Mouse (Mus musculus) MEL (cell line): ENCODE results near the gene Pip5k1c. TPM values are rescaled to one million over a fixed set of nuclear protein-coding genes. Genes with fewer than 3 reads are reported as not detected.

ENCODE experiments used
- DNase-seq: peaks from one replicate; pipeline ENCODE4 v3.0.0; 2011; ENCODE audit warnings: low read depth, low spot score
- H3K27ac ChIP-seq: 2 replicates; pipeline ENCODE4 v1.5.1; 2012; ENCODE audit warnings: low read depth, mild to moderate bottlenecking, control low read depth, low read length, moderate library complexity; ENCODE audit not compliant: control insufficient read depth
- H3K27me3 ChIP-seq, 2 experiments: fragments of 150-350 bp in 1 of 2; sonication (generic) in 1 of 2; 2 replicates each; pipeline ENCODE4 v1.6.1; 2012; ENCODE audit warnings: low read length in 2 of 2, mild to moderate bottlenecking in 2 of 2, improper control_type of control experiment in 1 of 2, moderate library complexity in 1 of 2; ENCODE audit not compliant: insufficient read depth in 2 of 2, control insufficient read depth in 1 of 2
- H3K36me3 ChIP-seq, 2 experiments: 2 replicates each; pipeline ENCODE4 v1.6.1; 2012 to 2014; ENCODE audit warnings: low read length in 2 of 2, improper control_type of control experiment in 1 of 2, inconsistent platforms in 1 of 2, mild to moderate bottlenecking in 1 of 2; ENCODE audit not compliant: insufficient read depth in 2 of 2, control insufficient read depth in 1 of 2
- H3K4me1 ChIP-seq, 2 experiments: fragments of 150-350 bp in 1 of 2; sonication (generic) in 1 of 2; 2 replicates each; pipeline ENCODE4 v1.6.1; 2012; ENCODE audit warnings: low read length in 2 of 2, improper control_type of control experiment in 1 of 2, mild to moderate bottlenecking in 1 of 2; ENCODE audit not compliant: insufficient read depth in 2 of 2, control insufficient read depth in 1 of 2
- H3K4me3 ChIP-seq, 2 experiments: fragments of 150-350 bp in 1 of 2; sonication (generic) in 1 of 2; 2 replicates each; pipeline ENCODE4 v1.5.1; 2012; ENCODE audit warnings: low read depth in 2 of 2, low read length in 2 of 2, mild to moderate bottlenecking in 2 of 2, moderate library complexity in 2 of 2, control low read depth in 1 of 2, improper control_type of control experiment in 1 of 2; ENCODE audit not compliant: control insufficient read depth in 1 of 2, insufficient read depth in 1 of 2
- H3K79me2 ChIP-seq: 2 replicates; pipeline ENCODE4 v1.6.1; 2012; ENCODE audit warnings: mild to moderate bottlenecking, low read length, moderate library complexity; ENCODE audit not compliant: control insufficient read depth, poor library complexity, insufficient read depth
- H3K9ac ChIP-seq: 2 replicates; pipeline ENCODE4 v1.6.1; 2012; ENCODE audit warnings: low read depth, mild to moderate bottlenecking, control low read depth, low read length, moderate library complexity; ENCODE audit not compliant: control insufficient read depth, poor library complexity, severe bottlenecking
- H3K9me3 ChIP-seq: fragments of 150-350 bp; sonication (generic); replicated peaks from 2 replicates; pipeline ENCODE4 v1.6.1; 2012; ENCODE audit warnings: mild to moderate bottlenecking, low read length, improper control_type of control experiment, moderate library complexity; ENCODE audit not compliant: insufficient read depth
- CHD1 ChIP-seq: IDR thresholded peaks from 2 replicates; pipeline ENCODE4 v1.6.1; 2012; ENCODE audit warnings: low read depth, mild to moderate bottlenecking, inconsistent platforms, low read length, improper control_type of control experiment
- CTCF ChIP-seq, 3 experiments: IDR thresholded peaks in 2 of 3; conservative IDR thresholded peaks in 1 of 3; 2 replicates each; pipeline ENCODE4 v1.5.1; 2011 to 2012; ENCODE audit warnings: low read length in 3 of 3, low read depth in 2 of 3, mild to moderate bottlenecking in 2 of 3, improper control_type of control experiment in 1 of 3, inconsistent platforms in 1 of 3, mixed read lengths in 1 of 3, moderate library complexity in 1 of 3; ENCODE audit not compliant: control insufficient read depth in 1 of 3, insufficient read depth in 1 of 3, poor library complexity in 1 of 3, severe bottlenecking in 1 of 3
- E2F4 ChIP-seq: IDR thresholded peaks from 2 replicates; pipeline ENCODE4 v1.6.1; 2011; ENCODE audit warnings: low read depth, low read length, improper control_type of control experiment, borderline replicate concordance
- ELF1 ChIP-seq: IDR thresholded peaks from 2 replicates; pipeline ENCODE4 v1.6.1; 2014; ENCODE audit warnings: low read depth, mild to moderate bottlenecking, inconsistent platforms, low read length, improper control_type of control experiment, moderate library complexity
- EP300 ChIP-seq, 2 experiments: IDR thresholded peaks; 2 replicates each; pipeline ENCODE4 v1.6.1; 2011; ENCODE audit warnings: improper control_type of control experiment in 2 of 2, low read length in 2 of 2, low read depth in 1 of 2, mild to moderate bottlenecking in 1 of 2
- GATA1 ChIP-seq: IDR thresholded peaks from 2 replicates; pipeline ENCODE4 v1.6.1; 2011; ENCODE audit warnings: low read depth, low read length, improper control_type of control experiment
- JUND ChIP-seq: IDR thresholded peaks from 2 replicates; pipeline ENCODE4 v1.6.1; 2011; ENCODE audit warnings: low read depth, mild to moderate bottlenecking, improper control_type of control experiment, low read length
- KAT2A ChIP-seq: conservative IDR thresholded peaks from 2 replicates; pipeline ENCODE4 v1.6.1; 2012; ENCODE audit warnings: low read depth, low read length, improper control_type of control experiment, inconsistent platforms
- MAZ ChIP-seq: IDR thresholded peaks from 2 replicates; pipeline ENCODE4 v1.6.1; 2012; ENCODE audit warnings: low read depth, mild to moderate bottlenecking, inconsistent platforms, low read length, improper control_type of control experiment
- MEF2A ChIP-seq: IDR thresholded peaks from 2 replicates; pipeline ENCODE4 v1.6.1; 2014; ENCODE audit warnings: low read depth, mild to moderate bottlenecking, inconsistent platforms, low read length, improper control_type of control experiment; ENCODE audit not compliant: poor library complexity, insufficient replicate concordance, severe bottlenecking; ENCODE audit errors: extremely low read depth
- MXI1 ChIP-seq: IDR thresholded peaks from 2 replicates; pipeline ENCODE4 v1.6.1; 2011; ENCODE audit warnings: mild to moderate bottlenecking, low read depth, low read length, improper control_type of control experiment
- MYC ChIP-seq: IDR thresholded peaks from 2 replicates; pipeline ENCODE4 v1.6.1; 2011; ENCODE audit warnings: low read depth, mild to moderate bottlenecking, low read length, improper control_type of control experiment, moderate library complexity
- NRF1 ChIP-seq: IDR thresholded peaks from 2 replicates; pipeline ENCODE4 v1.6.1; 2014; ENCODE audit warnings: low read depth, mild to moderate bottlenecking, inconsistent platforms, low read length, improper control_type of control experiment, moderate library complexity; ENCODE audit not compliant: poor library complexity, insufficient read depth, severe bottlenecking
- POLR2AphosphoS2 ChIP-seq: IDR thresholded peaks from 2 replicates; pipeline ENCODE4 v1.6.1; 2011; ENCODE audit warnings: low read length, improper control_type of control experiment
- TBP ChIP-seq: IDR thresholded peaks from 2 replicates; pipeline ENCODE4 v1.8.0; 2011; ENCODE audit warnings: low read depth, low read length, improper control_type of control experiment
- UBTF ChIP-seq: IDR thresholded peaks from 2 replicates; pipeline ENCODE4 v1.6.1; 2012; ENCODE audit warnings: low read depth, mild to moderate bottlenecking, inconsistent platforms, low read length, improper control_type of control experiment, moderate library complexity, borderline replicate concordance; ENCODE audit not compliant: insufficient read depth
- USF2 ChIP-seq, 2 experiments: IDR thresholded peaks; 2 replicates each; pipeline ENCODE4 v1.6.1; 2011 to 2012; ENCODE audit warnings: improper control_type of control experiment in 2 of 2, low read length in 2 of 2, borderline replicate concordance in 1 of 2, inconsistent platforms in 1 of 2, low read depth in 1 of 2, mild to moderate bottlenecking in 1 of 2; ENCODE audit not compliant: insufficient read depth in 1 of 2
- ZMIZ1 ChIP-seq: IDR thresholded peaks from 2 replicates; pipeline ENCODE4 v1.6.1; 2012; ENCODE audit warnings: low read depth, mild to moderate bottlenecking, inconsistent platforms, low read length, improper control_type of control experiment, moderate library complexity
- ZNF384 ChIP-seq: IDR thresholded peaks from 2 replicates; pipeline ENCODE4 v1.6.1; 2012; ENCODE audit warnings: low read depth, mild to moderate bottlenecking, inconsistent platforms, low read length, improper control_type of control experiment
- polyA plus RNA-seq, 2 experiments: library from polyadenylated mRNA; stranded (reverse) in 1 of 2; unstranded in 1 of 2; fragments of >175 nt in 1 of 2; fragments of >200 nt in 1 of 2; gene quantifications; 2 replicates each; pipeline versions ENCODE4 v1.2.1 to v1.2.4; 2012; ENCODE audit warnings: low replicate concordance in 2 of 2, low read depth in 1 of 2; ENCODE audit not compliant: insufficient read length in 2 of 2, insufficient read depth in 1 of 2, missing spikeins in 1 of 2
- total RNA-seq: library from RNA; depleted of rRNA; stranded (reverse); fragments of 300-350 nt; gene quantifications from 2 replicates; pipeline ENCODE4 v1.2.3, GENCODE M21; 2012

The Pip5k1c gene
- total and polyA plus RNA-seq, 3 experiments: 14.4 to 40.5 TPM; not detected in 1

DNA sequence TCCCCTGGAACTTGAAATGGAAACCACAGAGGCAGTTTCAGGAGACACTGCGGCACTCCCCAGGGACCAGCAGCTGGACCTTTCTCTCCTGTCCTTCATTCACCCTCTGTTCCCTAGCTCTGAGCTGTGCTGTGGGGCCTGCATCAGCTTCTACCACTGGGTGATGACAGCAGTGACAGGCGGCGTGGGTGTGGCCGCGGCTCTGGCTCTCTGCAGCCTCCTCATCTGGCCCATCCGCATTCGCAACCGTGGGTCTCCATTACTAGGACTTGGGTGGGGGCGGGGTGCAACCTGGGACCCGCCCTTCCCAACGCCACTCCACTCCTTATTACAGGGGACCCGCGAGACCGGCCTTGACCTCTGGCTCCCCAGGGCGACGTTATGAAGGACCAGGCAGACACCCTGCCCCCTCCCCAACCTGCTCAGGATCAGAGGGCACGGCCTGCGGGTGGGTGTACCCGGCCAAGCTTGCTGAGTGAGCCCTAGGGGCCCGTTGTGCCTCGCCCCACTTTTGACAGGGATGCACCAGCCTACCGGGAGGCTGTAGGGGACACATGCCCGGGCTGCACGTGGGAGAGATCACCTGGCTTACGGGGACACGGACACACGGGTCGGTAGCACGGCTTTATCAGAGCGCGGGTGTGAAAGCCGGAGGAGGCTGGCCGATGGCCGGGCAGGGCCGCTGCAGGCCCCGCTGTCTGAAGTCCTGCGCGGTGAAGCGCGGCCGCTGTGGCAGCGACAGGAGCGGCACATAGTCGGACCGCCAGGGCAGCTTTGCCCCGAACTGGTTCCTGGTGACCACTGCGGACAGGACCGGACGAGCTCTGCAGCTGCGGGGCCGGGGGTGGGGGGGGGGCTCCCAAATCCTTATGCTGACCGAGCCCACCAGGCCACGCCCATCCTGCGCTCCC, 70.9 kb downstream of the Pip5k1c start:
- no peak for DNase-seq
- no peak for TF ChIP-seq MXI1
- no peak for TF ChIP-seq CTCF (IDR thresholded peaks at IDR 0.05 in 2 of 3, conservative IDR thresholded peaks at IDR 0.05 in 1 of 3; ENCODE audit: control insufficient read depth in 1 of 3, insufficient read depth in 1 of 3, low read depth in 2 of 3, low read length in 3 of 3, poor library complexity in 1 of 3, severe bottlenecking in 1 of 3)
- no peak for TF ChIP-seq KAT2A
- no peak for TF ChIP-seq GATA1
- no peak for TF ChIP-seq MEF2A
- no peak for TF ChIP-seq POLR2AphosphoS2
- no peak for TF ChIP-seq MYC
- no peak for TF ChIP-seq NRF1
- no peak for TF ChIP-seq E2F4
- TF ChIP-seq CHD1: no peak
- no peak for TF ChIP-seq EP300 (IDR thresholded peaks at IDR 0.05; ENCODE audit: low read depth in 1 of 2, low read length in 2 of 2)
- TF ChIP-seq ELF1: no peak
- no peak for TF ChIP-seq ZMIZ1
- Histone ChIP-seq H3K79me2 (peaks cover 12% of the 10 kb centered on the region), H3K27me3 (no peaks in the 10 kb centered on the region), H3K4me3 (no peak overlapping the region), H3K36me3 (peaks cover 0 to 4% of the 10 kb centered on the region in 2 experiments; a peak in 2 of 4 replicates), H3K4me1 (peaks cover 0 to 11% of the 10 kb centered on the region in 2 experiments; a peak in 2 of 4 replicates), H3K27ac (no peak overlapping the region), H3K9ac (no peak overlapping the region), H3K9me3 (no peaks in the 10 kb centered on the region)

DNA sequence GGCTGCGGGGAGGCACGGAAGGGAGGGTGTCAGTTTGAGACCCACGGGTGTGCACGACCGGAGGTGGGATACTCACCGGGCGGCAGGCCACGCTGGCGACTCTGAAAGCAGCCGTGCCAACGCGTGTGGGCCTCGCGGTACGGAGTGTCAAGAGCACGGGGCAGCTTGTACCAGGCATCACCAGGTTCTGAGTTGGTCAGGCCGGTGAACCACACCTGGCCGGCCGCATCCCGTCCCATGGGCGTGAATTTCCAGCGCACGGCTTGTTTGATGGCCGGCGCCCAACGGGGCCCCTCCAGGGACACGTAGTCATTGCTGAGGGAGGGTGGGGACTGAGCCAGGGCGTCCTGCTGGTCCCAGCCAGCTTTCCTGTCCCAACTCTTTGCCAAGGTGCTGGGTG, 71.9 kb downstream of the Pip5k1c start:
- no peak for TF ChIP-seq ZNF384
- no peak for TF ChIP-seq MAZ
- TF ChIP-seq UBTF: no peak
- no peak for TF ChIP-seq JUND
- TF ChIP-seq TBP: no peak
- TF ChIP-seq USF2 (IDR thresholded peaks at IDR 0.05; ENCODE audit: borderline replicate concordance in 1 of 2, insufficient read depth in 1 of 2, low read depth in 1 of 2, low read length in 2 of 2): no peak
- no peak for TF ChIP-seq E2F4
- Histone ChIP-seq H3K9ac (no peak overlapping the region), H3K79me2 (peaks cover 3% of the 10 kb centered on the region; the same call in 1 of the 2 replicates), H3K4me1 (peaks cover 0 to 5% of the 10 kb centered on the region in 2 experiments; a peak in 1 of 4 replicates), H3K9me3 (no peaks in the 10 kb centered on the region), H3K4me3 (no peak overlapping the region), H3K27ac (no peak overlapping the region), H3K27me3 (no peaks in the 10 kb centered on the region), H3K36me3 (peaks cover 0 to 3% of the 10 kb centered on the region in 2 experiments; a peak in 1 of 4 replicates)
- DNase-seq: no peak
